Mouse (Mus musculus) forebrain, embryonic 13.5 days (tissue): Measurements from ENCODE around the gene Pccb. TPM values are rescaled to one million over a fixed set of nuclear protein-coding genes. Genes with fewer than 3 reads are reported as not detected.

Experiments used
- ATAC-seq: fragments of 200-750 bp; cut with Nextera tagmentation; 2 replicates; pipeline ENCODE4 v1.8.0; 2017
- H3K27ac ChIP-seq: fragments of 300-500 bp; sonication (generic); 2 replicates; pipeline ENCODE4 v1.5.1; 2015; ENCODE audit warnings: inconsistent platforms, mild to moderate bottlenecking, moderate library complexity
- H3K27me3 ChIP-seq: fragments of 300-500 bp; sonication (generic); 2 replicates; pipeline ENCODE4 v1.6.1; 2015; ENCODE audit warnings: mild to moderate bottlenecking, inconsistent platforms
- H3K36me3 ChIP-seq: fragments of 300-500 bp; sonication (generic); 2 replicates; pipeline ENCODE4 v1.6.1; 2015; ENCODE audit warnings: mild to moderate bottlenecking, inconsistent platforms; ENCODE audit not compliant: poor library complexity, severe bottlenecking
- H3K4me1 ChIP-seq: fragments of 300-500 bp; sonication (generic); 2 replicates; pipeline ENCODE4 v1.6.1; 2015; ENCODE audit warnings: inconsistent platforms
- H3K4me2 ChIP-seq: fragments of 300-500 bp; sonication (generic); 2 replicates; pipeline ENCODE4 v1.6.1; 2015; ENCODE audit warnings: inconsistent platforms, mild to moderate bottlenecking, moderate library complexity
- H3K4me3 ChIP-seq: fragments of 300-500 bp; sonication (generic); 2 replicates; pipeline ENCODE4 v1.5.1; 2015; ENCODE audit warnings: mild to moderate bottlenecking, inconsistent platforms
- H3K9ac ChIP-seq: fragments of 300-500 bp; sonication (generic); 2 replicates; pipeline ENCODE4 v1.6.1; 2015; ENCODE audit warnings: mild to moderate bottlenecking, inconsistent platforms
- H3K9me3 ChIP-seq: fragments of 300-500 bp; sonication (generic); replicated peaks from 2 replicates; pipeline ENCODE4 v1.6.1; 2016; ENCODE audit warnings: inconsistent platforms
- WGBS: fragments of 180-500 bp; shearing (Covaris S2); methylation state at CpG from one replicate; pipeline ENCODE4 v1.1.7; 2015; 5-methylcytosine and 5-hydroxymethylcytosine counted together
- polyA plus RNA-seq: library from polyadenylated mRNA; unstranded; fragments of >200 nt; fragmentation: Nextera tagmentation; extraction: Ambion mirVana; gene quantifications from 2 replicates; pipeline ENCODE4 v1.2.1, GENCODE M21; 2015

Pccb gene
- polyA plus RNA-seq, 1 experiment from 2014 or later: 18.8 TPM

- Histone ChIP-seq H3K36me3 (peaks cover 9% of the 10 kb centered on the region; the same call in 1 of the 2 replicates), H3K4me2 (no peak overlapping the region), H3K9ac (no peak overlapping the region), H3K4me3 (no peak overlapping the region), H3K27me3 (no peaks in the 10 kb centered on the region), H3K9me3 (no peaks in the 10 kb centered on the region; the same call in none of the 2 replicates), H3K27ac (no peak overlapping the region), H3K4me1 (no peaks in the 10 kb centered on the region)
- ATAC-seq: no peak
- 89% methylated on average over 5 of the region's 5 CpGs for WGBS
Measured at GRCm38 (mm10) chr9:101003302-101003701, 31.4 kb downstream of the Pccb start.

GRCm38 (mm10) chr9:101002841-101003240 lies 31.9 kb downstream of the Pccb start:
- Histone ChIP-seq H3K4me1 (no peaks in the 10 kb centered on the region), H3K4me2 (no peak overlapping the region), H3K27ac (no peak overlapping the region), H3K9me3 (no peaks in the 10 kb centered on the region; the same call in none of the 2 replicates), H3K4me3 (no peak overlapping the region), H3K9ac (no peak overlapping the region), H3K27me3 (no peaks in the 10 kb centered on the region), H3K36me3 (peaks cover 13% of the 10 kb centered on the region; the same call in 1 of the 2 replicates)
- 93% methylated on average over 8 of the region's 8 CpGs for WGBS
- ATAC-seq: no peak

GRCm38 (mm10) chr9:101002053-101002452 lies 32.6 kb downstream of the Pccb start:
- H3K36me3 ChIP-seq: peaks cover 13% of the 10 kb centered on the region; the same call in 1 of the 2 replicates
- no peak overlapping the region for H3K27ac ChIP-seq
- ATAC-seq: no peak
- H3K27me3 ChIP-seq: no peaks in the 10 kb centered on the region
- no peaks in the 10 kb centered on the region for H3K4me1 ChIP-seq
- H3K4me2 ChIP-seq: no peak overlapping the region
- H3K9me3 ChIP-seq: no peaks in the 10 kb centered on the region; the same call in none of the 2 replicates
- WGBS: 93% methylated on average over 4 of the region's 4 CpGs
- no peak overlapping the region for H3K4me3 ChIP-seq
- H3K9ac ChIP-seq: no peak overlapping the region

GRCm38 (mm10) chr9:100997138-100997537 lies 37.6 kb downstream of the Pccb start:
- Histone ChIP-seq H3K4me2 (no peak overlapping the region), H3K4me1 (no peaks in the 10 kb centered on the region), H3K27ac (no peak overlapping the region), H3K9ac (no peak overlapping the region), H3K4me3 (no peak overlapping the region), H3K36me3 (peaks cover 31% of the 10 kb centered on the region), H3K9me3 (no peaks in the 10 kb centered on the region), H3K27me3 (no peaks in the 10 kb centered on the region)
- WGBS: 95% methylated on average over 2 of the region's 2 CpGs
- no peak for ATAC-seq

- Histone ChIP-seq H3K36me3 (peaks cover 41% of the 10 kb centered on the region), H3K4me3 (no peak overlapping the region), H3K9ac (no peak overlapping the region), H3K9me3 (peaks cover 6% of the 10 kb centered on the region; the same call in 1 of the 2 replicates), H3K27ac (no peak overlapping the region), H3K27me3 (no peaks in the 10 kb centered on the region), H3K4me1 (no peaks in the 10 kb centered on the region), H3K4me2 (no peak overlapping the region)
- whole genome bisulfite sequencing: 88% methylated on average over 4 of the region's 4 CpGs
- no peak for ATAC-seq
Measured at GRCm38 (mm10) chr9:100993937-100994336, 40.8 kb downstream of the Pccb start.

- no peaks in the 10 kb centered on the region for H3K27me3 ChIP-seq
- H3K4me1 ChIP-seq: no peaks in the 10 kb centered on the region
- H3K4me3 ChIP-seq: no peak overlapping the region
- 94% methylated on average over 2 of the region's 2 CpGs for WGBS
- H3K9me3 ChIP-seq: peaks cover 6% of the 10 kb centered on the region; the same call in 1 of the 2 replicates
- H3K27ac ChIP-seq: no peak overlapping the region
- no peak overlapping the region for H3K4me2 ChIP-seq
- no peak for ATAC-seq
- H3K36me3 ChIP-seq: peaks cover 39% of the 10 kb centered on the region
- no peak overlapping the region for H3K9ac ChIP-seq
Measured at GRCm38 (mm10) chr9:100992191-100992590, 42.5 kb downstream of the Pccb start.

GRCm38 (mm10) chr9:100991321-100991720 lies 43.4 kb downstream of the Pccb start:
- H3K4me3 ChIP-seq: no peak overlapping the region
- H3K27ac ChIP-seq: no peak overlapping the region
- H3K36me3 ChIP-seq: peaks cover 42% of the 10 kb centered on the region
- no peak overlapping the region for H3K4me2 ChIP-seq
- peaks cover 6% of the 10 kb centered on the region; the same call in 1 of the 2 replicates for H3K9me3 ChIP-seq
- no peaks in the 10 kb centered on the region for H3K27me3 ChIP-seq
- H3K9ac ChIP-seq: no peak overlapping the region
- ATAC-seq: no peak
- WGBS: 97% methylated on average over 2 of the region's 2 CpGs
- H3K4me1 ChIP-seq: no peaks in the 10 kb centered on the region

GRCm38 (mm10) chr9:100990609-100991008 lies 44.1 kb downstream of the Pccb start:
- H3K9me3 ChIP-seq: peaks cover 6% of the 10 kb centered on the region; the same call in 1 of the 2 replicates
- ATAC-seq: no peak
- H3K4me3 ChIP-seq: no peak overlapping the region
- no peak overlapping the region for H3K9ac ChIP-seq
- 93% methylated on average over 5 of the region's 5 CpGs for WGBS
- H3K27ac ChIP-seq: no peak overlapping the region
- H3K27me3 ChIP-seq: no peaks in the 10 kb centered on the region
- H3K36me3 ChIP-seq: peaks cover 43% of the 10 kb centered on the region
- no peak overlapping the region for H3K4me2 ChIP-seq
- H3K4me1 ChIP-seq: no peaks in the 10 kb centered on the region

GRCm38 (mm10) chr9:100987850-100988249 lies 46.8 kb downstream of the Pccb start:
- Histone ChIP-seq H3K4me2 (no peak overlapping the region), H3K27me3 (no peaks in the 10 kb centered on the region), H3K9ac (no peak overlapping the region), H3K4me1 (no peaks in the 10 kb centered on the region), H3K9me3 (peaks cover 6% of the 10 kb centered on the region; the same call in 1 of the 2 replicates), H3K36me3 (peaks cover 46% of the 10 kb centered on the region), H3K27ac (no peak overlapping the region), H3K4me3 (no peak overlapping the region)
- no peak for ATAC-seq
- 91% methylated on average over 3 of the region's 3 CpGs for WGBS

GRCm38 (mm10) chr9:100987006-100987405 lies 47.7 kb downstream of the Pccb start:
- H3K9me3 ChIP-seq: peaks cover 6% of the 10 kb centered on the region; the same call in 1 of the 2 replicates
- no peak overlapping the region for H3K4me2 ChIP-seq
- no peaks in the 10 kb centered on the region for H3K27me3 ChIP-seq
- 94% methylated on average over 5 of the region's 5 CpGs for WGBS
- no peaks in the 10 kb centered on the region for H3K4me1 ChIP-seq
- no peak overlapping the region for H3K27ac ChIP-seq
- no peak overlapping the region for H3K4me3 ChIP-seq
- H3K36me3 ChIP-seq: peaks cover 49% of the 10 kb centered on the region
- H3K9ac ChIP-seq: no peak overlapping the region
- ATAC-seq: no peak

GRCm38 (mm10) chr9:100984381-100985310 lies 50.1 kb downstream of the Pccb start:
- Histone ChIP-seq H3K4me1 (no peaks in the 10 kb centered on the region), H3K9ac (no peak overlapping the region), H3K27me3 (no peaks in the 10 kb centered on the region), H3K27ac (no peak overlapping the region), H3K9me3 (peaks cover 6% of the 10 kb centered on the region; the same call in 1 of the 2 replicates), H3K36me3 (peaks cover 47% of the 10 kb centered on the region), H3K4me3 (no peak overlapping the region), H3K4me2 (no peak overlapping the region)
- WGBS: 96% methylated on average over 25 of the region's 25 CpGs
- no peak for ATAC-seq

- 94% methylated on average over 7 of the region's 7 CpGs for WGBS
- Histone ChIP-seq H3K9ac (no peak overlapping the region), H3K27me3 (no peaks in the 10 kb centered on the region), H3K4me1 (no peaks in the 10 kb centered on the region), H3K9me3 (no peaks in the 10 kb centered on the region), H3K27ac (no peak overlapping the region), H3K4me3 (no peak overlapping the region), H3K4me2 (no peak overlapping the region), H3K36me3 (peaks cover 34% of the 10 kb centered on the region)
- ATAC-seq: no peak
Measured at GRCm38 (mm10) chr9:100982786-100983185, 51.9 kb downstream of the Pccb start.
